Mouse (Mus musculus) heart, postnatal 0 days (tissue): ENCODE results near the gene Hist2h4. TPM values are rescaled to one million over a fixed set of nuclear protein-coding genes. Genes with fewer than 3 reads are reported as not detected.
"Not testable (repeated sequence)": the region's sequence is repeated elsewhere in the genome, so short reads cannot be mapped to it uniquely, and the experiment has no call there.

ENCODE experiments used
- ATAC-seq: fragments of 200-750 bp; cut with Nextera tagmentation; 2 replicates; pipeline ENCODE4 v1.8.0; 2017; ENCODE audit warnings: low read depth, moderate number of reproducible peaks, moderate library complexity; ENCODE audit not compliant: insufficient read depth
- DNase-seq: peaks from one replicate; pipeline ENCODE4 v3.0.0-alpha.2; 2016; ENCODE audit warnings: low spot score
- H3K27ac ChIP-seq: fragments of 300-500 bp; sonication (generic); 2 replicates; pipeline ENCODE4 v1.5.1; 2014; ENCODE audit warnings: low read depth, mild to moderate bottlenecking
- H3K27me3 ChIP-seq: fragments of 300-500 bp; sonication (generic); 2 replicates; pipeline ENCODE4 v1.6.1; 2014; ENCODE audit warnings: low read length, mixed read lengths; ENCODE audit not compliant: control insufficient read depth, insufficient read depth
- H3K36me3 ChIP-seq: fragments of 300-500 bp; sonication (generic); replicated peaks from 2 replicates; pipeline ENCODE4 v1.6.1; 2014; ENCODE audit warnings: low read length, mixed read lengths; ENCODE audit not compliant: control insufficient read depth, insufficient read depth
- H3K4me1 ChIP-seq: fragments of 300-500 bp; sonication (generic); 2 replicates; pipeline ENCODE4 v1.6.1; 2014; ENCODE audit warnings: antibody characterized with exemption; ENCODE audit not compliant: control insufficient read depth, insufficient read depth
- H3K4me2 ChIP-seq: fragments of 300-500 bp; sonication (generic); 2 replicates; pipeline ENCODE4 v1.6.1; 2014; ENCODE audit warnings: low read depth, mild to moderate bottlenecking, low read length, moderate library complexity
- H3K4me3 ChIP-seq: fragments of 300-500 bp; sonication (generic); 2 replicates; pipeline ENCODE4 v1.5.1; 2014; ENCODE audit warnings: low read depth, low read length
- H3K9ac ChIP-seq: fragments of 300-500 bp; sonication (generic); replicated peaks from 2 replicates; pipeline ENCODE4 v1.6.1; 2014; ENCODE audit warnings: low read depth, low read length, mixed read lengths
- H3K9me3 ChIP-seq: fragments of 300-500 bp; sonication (generic); replicated peaks from 2 replicates; pipeline ENCODE4 v1.6.1; 2016; ENCODE audit warnings: low read length; ENCODE audit not compliant: control insufficient read depth
- CTCF ChIP-seq: IDR thresholded peaks from 2 replicates; pipeline ENCODE4 v1.5.1; 2016; ENCODE audit warnings: antibody characterized with exemption, control low read depth, low read depth
- EP300 ChIP-seq: IDR thresholded peaks from 2 replicates; pipeline ENCODE4 v1.6.1; 2016; ENCODE audit warnings: antibody characterized with exemption, low read depth
- WGBS: fragments of 180-500 bp; shearing (Covaris S2); extraction: QIAGEN DNeasy Blood & Tissue Kit; methylation state at CpG from one replicate; pipeline ENCODE4 v1.1.7; 2014; 5-methylcytosine and 5-hydroxymethylcytosine counted together
- microRNA-seq: library from miRNA; unstranded; fragments of <30 nt; microRNA quantifications from one replicate; pipeline ENCODE4, GENCODE M21; 2016
- polyA plus RNA-seq: library from polyadenylated mRNA; unstranded; fragments of >200 nt; fragmentation: Nextera tagmentation; extraction: Ambion mirVana; gene quantifications from 2 replicates; pipeline ENCODE4 v1.2.1, GENCODE M21; 2015
- total RNA-seq: library from RNA; depleted of rRNA; stranded (reverse); fragments of >200 nt; gene quantifications from 2 replicates; pipeline ENCODE4 v1.2.3, GENCODE M21; 2014; ENCODE audit warnings: low replicate concordance; rRNA removed

Gene Hist2h4
- total and polyA plus RNA-seq, 2 experiments from 2014 or later = 5.9 to 135 TPM

GRCm38 (mm10) chr3:96221640-96222038 is 41.5 kb downstream of the Hist2h4 start:
- Histone ChIP-seq H3K4me2 (peak overlapping the region; percentile 82), H3K27ac (peak overlapping the region; percentile 96), H3K9ac (peak overlapping the region; percentile 83), H3K36me3 (no peaks in the 10 kb centered on the region), H3K27me3 (no peaks in the 10 kb centered on the region), H3K4me1 (peaks cover 32% of the 10 kb centered on the region), H3K4me3 (peak overlapping the region; percentile 64), H3K9me3 (no peaks in the 10 kb centered on the region)
- 25% methylated on average over 9 of the region's 9 CpGs for WGBS
- DNase-seq = no peak
- no peak for TF ChIP-seq CTCF
- TF ChIP-seq EP300 = no peak
- ATAC-seq = no peak

GRCm38 (mm10) chr3:96220765-96221639 is 42.1 kb downstream of the Hist2h4 start, which contains the start of the genes Hist2h2ac and Hist2h2be:
TSS of gene Hist2h2ac (minus strand) at chr3:96220880.
TSS of gene Hist2h2be (plus strand) at chr3:96221119.
- H3K4me2 ChIP-seq = peak within 1 kb of the TSS; percentile 82
- H3K27me3 ChIP-seq = no peaks in the 10 kb centered on the region
- H3K4me3 ChIP-seq = peak within 1 kb of the TSS; percentile 64
- H3K36me3 ChIP-seq = no peaks in the 10 kb centered on the region
- H3K4me1 ChIP-seq = peaks cover 32% of the 10 kb centered on the region
- under 1% methylated on average over 43 of the region's 43 CpGs for WGBS
- TF ChIP-seq CTCF (no peak; the same call in 1 of the 2 replicates), EP300 (peak; percentile 71; the same call in 1 of the 2 replicates)
- peak within 1 kb of the TSS; percentile 96 for H3K27ac ChIP-seq
- DNase-seq = peak; percentile 99
- ATAC-seq = peak; percentile 89
- H3K9me3 ChIP-seq = no peaks in the 10 kb centered on the region
- H3K9ac ChIP-seq = peak within 1 kb of the TSS; percentile 83

GRCm38 (mm10) chr3:96220131-96220764 is 42.9 kb downstream of the Hist2h4 start:
- Histone ChIP-seq H3K9ac (peak overlapping the region; percentile 83), H3K27ac (peak overlapping the region; percentile 96), H3K4me1 (peaks cover 30% of the 10 kb centered on the region), H3K4me3 (peak overlapping the region; percentile 64), H3K4me2 (peak overlapping the region; percentile 82)
- under 1% methylated on average over 26 of the region's 47 CpGs for WGBS
- not testable (repeated sequence) for ATAC-seq, H3K27me3 ChIP-seq, H3K9me3 ChIP-seq, DNase-seq, H3K36me3 ChIP-seq

- DNase-seq (peak; percentile 97), ATAC-seq (peak; percentile 76)
- Histone ChIP-seq H3K9me3 (no peaks in the 10 kb centered on the region), H3K4me3 (peak within 1 kb of the TSS; percentile 64), H3K36me3 (no peaks in the 10 kb centered on the region), H3K4me1 (peaks cover 26% of the 10 kb centered on the region), H3K27ac (peak within 1 kb of the TSS; percentile 96), H3K4me2 (peak within 1 kb of the TSS; percentile 82), H3K27me3 (no peaks in the 10 kb centered on the region), H3K9ac (peak within 1 kb of the TSS; percentile 83)
- WGBS = under 1% methylated on average over 36 of the region's 37 CpGs
- TF ChIP-seq EP300 (peak; percentile 68), CTCF (no peak)
Measured at GRCm38 (mm10) chr3:96219661-96220130, 43.4 kb downstream of the Hist2h4 start, which contains the start of the genes Bola1 and Hist2h2ab. TSS of gene Bola1 (minus strand) at chr3:96219709. TSS of gene Hist2h2ab (plus strand) at chr3:96219865.

GRCm38 (mm10) chr3:96219191-96219641 is 43.9 kb downstream of the Hist2h4 start:
- peaks cover 24% of the 10 kb centered on the region for H3K4me1 ChIP-seq
- TF ChIP-seq CTCF (peak; percentile 30; the same call in 1 of the 2 replicates), EP300 (no peak)
- peak; percentile 10; the same call in 1 of the 2 replicates for ATAC-seq
- H3K4me2 ChIP-seq = peak overlapping the region; percentile 82
- H3K27me3 ChIP-seq = no peaks in the 10 kb centered on the region
- no peaks in the 10 kb centered on the region for H3K36me3 ChIP-seq
- DNase-seq = no peak
- H3K9me3 ChIP-seq = no peaks in the 10 kb centered on the region
- peak overlapping the region; percentile 64 for H3K4me3 ChIP-seq
- 0% methylated on average over 12 of the region's 12 CpGs for WGBS
- H3K9ac ChIP-seq = peak overlapping the region; percentile 83
- H3K27ac ChIP-seq = peak overlapping the region; percentile 96

Small RNA genes within 50 kb of the gene (microRNA-seq; reads per million reads assigned to microRNA genes)
- gene Gm44492 (0.54 reads per million), gene Gm47311 (not detected), gene Gm47313 (not detected)

Other genes with a start within 250 kb of the Hist2h4 start
- gene Vps45, start 204.8 kb downstream of the Hist2h4 start, total RNA-seq = 10.5 and 17.3 TPM in 2 replicates
- 42.9 and 49.4 TPM in 2 replicates for gene Vps45, start 204.8 kb downstream of the Hist2h4 start, polyA plus RNA-seq
- 17.6 and 21.9 TPM in 2 replicates for gene Otud7b, start 158.8 kb downstream of the Hist2h4 start, total RNA-seq
- 16.8 and 21.7 TPM in 2 replicates for gene Otud7b, start 158.8 kb downstream of the Hist2h4 start, polyA plus RNA-seq
- gene Mtmr11, start 101.3 kb downstream of the Hist2h4 start, total RNA-seq = 4.4 and 18.9 TPM in 2 replicates
- gene Mtmr11, start 101.3 kb downstream of the Hist2h4 start, polyA plus RNA-seq = 6.8 and 6.9 TPM in 2 replicates
- gene Sf3b4, start 91.0 kb downstream of the Hist2h4 start, total RNA-seq = 34.5 and 41.7 TPM in 2 replicates
- 48.3 and 48.6 TPM in 2 replicates for gene Sf3b4, start 91.0 kb downstream of the Hist2h4 start, polyA plus RNA-seq
- 9.8 and 15.4 TPM in 2 replicates for gene Sv2a, start 82.2 kb downstream of the Hist2h4 start, total RNA-seq
- 10.8 and 11.2 TPM in 2 replicates for gene Sv2a, start 82.2 kb downstream of the Hist2h4 start, polyA plus RNA-seq
- gene Bola1, start 43.6 kb downstream of the Hist2h4 start, total RNA-seq = 30.0 and 78.1 TPM in 2 replicates
- gene Bola1, start 43.6 kb downstream of the Hist2h4 start, polyA plus RNA-seq = 52.4 and 55.3 TPM in 2 replicates
- gene Hist2h2ab, start 43.4 kb downstream of the Hist2h4 start, total RNA-seq = 41.6 and 50.4 TPM in 2 replicates
- not detected in 2 replicates for gene Hist2h2ab, start 43.4 kb downstream of the Hist2h4 start, polyA plus RNA-seq
- gene Hist2h2ac, start 42.4 kb downstream of the Hist2h4 start, total RNA-seq = 861 and 913 TPM in 2 replicates
- 2.5 and 3.4 TPM in 2 replicates for gene Hist2h2ac, start 42.4 kb downstream of the Hist2h4 start, polyA plus RNA-seq
- 13.2 and 22.1 TPM in 2 replicates for gene Hist2h2be, start 42.2 kb downstream of the Hist2h4 start, total RNA-seq
- 6.4 and 7.6 TPM in 2 replicates for gene Hist2h2be, start 42.2 kb downstream of the Hist2h4 start, polyA plus RNA-seq
- 551 and 927 TPM in 2 replicates for gene Hist2h3c2, start 24.2 kb downstream of the Hist2h4 start, total RNA-seq
- 2.3 and 2.6 TPM in 2 replicates for gene Hist2h3c2, start 24.2 kb downstream of the Hist2h4 start, polyA plus RNA-seq
- 1,879 and 2,872 TPM in 2 replicates for gene Hist2h2aa2, start 23.0 kb downstream of the Hist2h4 start, total RNA-seq
- 101 and 115 TPM in 2 replicates for gene Hist2h2aa2, start 23.0 kb downstream of the Hist2h4 start, polyA plus RNA-seq
- 1,660 and 2,559 TPM in 2 replicates for gene Hist2h2aa1, start 17.8 kb downstream of the Hist2h4 start, total RNA-seq
- 22.0 and 24.6 TPM in 2 replicates for gene Hist2h2aa1, start 17.8 kb downstream of the Hist2h4 start, polyA plus RNA-seq
- gene Hist2h3c1, start 16.6 kb downstream of the Hist2h4 start, total RNA-seq = not detected in 2 replicates
- gene Hist2h3c1, start 16.6 kb downstream of the Hist2h4 start, polyA plus RNA-seq = 0.19 and 0.41 TPM in 2 replicates
- 1,066 and 1,627 TPM in 2 replicates for gene Hist2h3b, start 5.3 kb upstream of the Hist2h4 start, total RNA-seq
- gene Hist2h3b, start 5.3 kb upstream of the Hist2h4 start, polyA plus RNA-seq = 13.1 and 16.2 TPM in 2 replicates
- gene Hist2h2bb, start 6.4 kb upstream of the Hist2h4 start, total RNA-seq = 225 and 283 TPM in 2 replicates
- 0.59 and 1.7 TPM in 2 replicates for gene Hist2h2bb, start 6.4 kb upstream of the Hist2h4 start, polyA plus RNA-seq
- gene Fcgr1, start 30.7 kb upstream of the Hist2h4 start, total RNA-seq = 1.1 and 3.0 TPM in 2 replicates
- 1.2 and 1.5 TPM in 2 replicates for gene Fcgr1, start 30.7 kb upstream of the Hist2h4 start, polyA plus RNA-seq
- not detected in 2 replicates for gene BC107364, start 189.0 kb upstream of the Hist2h4 start, total RNA-seq
- 0.40 and 0.41 TPM in 2 replicates for gene BC107364, start 189.0 kb upstream of the Hist2h4 start, polyA plus RNA-seq